Mouse (Mus musculus) heart, postnatal 14 days (tissue): ENCODE measurements at regions not wholly inside any gene's neighbourhood (a gene's known extent, or its start where the extent isn't known, plus 50 kb on each side); places are given as distances from the start of the nearest gene placed in this dataset.

Source experiments
- DNase-seq, 2 experiments: peaks; one replicate each; pipeline ENCODE4 v3.0.0; 2021 to 2022
- intact Hi-C: fragments of 180-260 bp; cut with DNase I; formaldehyde crosslinking; loops from one replicate; pipeline ENCODE4 v1.15.1; 2025

DNA sequence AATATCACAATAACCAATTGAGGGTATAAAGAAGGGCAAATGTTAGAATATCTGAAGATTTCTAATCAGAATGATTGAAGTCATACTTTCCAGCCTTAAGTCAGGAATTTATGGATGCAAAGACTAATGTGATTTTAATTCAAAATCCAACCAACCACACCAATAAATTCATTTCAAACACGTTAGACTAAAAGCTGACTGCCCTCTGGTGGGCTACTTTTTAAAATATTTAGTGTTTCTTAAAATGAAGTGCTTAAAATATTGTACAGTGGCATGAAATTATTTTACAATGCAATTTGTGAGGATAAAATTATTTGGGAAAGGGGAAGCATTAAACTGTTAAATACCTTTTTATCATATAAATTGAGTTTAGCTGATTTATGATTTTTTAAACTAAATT, 154.4 kb upstream of the Sp4 start:
- peak in 1 of 2 experiments; percentile 4 for DNase-seq

DNA sequence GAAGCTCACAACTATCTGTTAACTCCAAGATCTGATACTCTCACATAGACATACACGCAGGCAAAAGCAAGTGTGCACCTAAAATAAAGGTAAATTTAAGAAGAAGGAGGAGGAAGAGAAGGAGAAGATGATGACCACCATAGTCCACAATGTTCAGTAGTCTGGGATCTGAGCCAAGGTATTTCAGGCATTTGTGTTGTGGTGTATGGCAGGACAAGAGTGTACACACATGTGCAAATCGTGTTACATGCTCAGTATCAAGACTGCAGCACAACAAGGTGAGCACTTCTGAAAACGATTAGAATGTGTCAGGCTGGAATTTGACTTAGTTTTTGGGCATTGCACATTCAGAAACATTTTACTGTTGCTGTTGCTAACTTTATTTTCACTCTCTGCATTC, 138.4 kb upstream of the Sp4 start:
- DNase-seq = no peak
- intact Hi-C loops = no loop called here

More for the DNA sequence above, 154.4 kb upstream of the Sp4 start:
- intact Hi-C loops = loop anchor here (2.0 to 5.0 kb wide), 2 partner anchors 463 to 633 kb away; no protein-coding TSS in a partner anchor

DNA sequence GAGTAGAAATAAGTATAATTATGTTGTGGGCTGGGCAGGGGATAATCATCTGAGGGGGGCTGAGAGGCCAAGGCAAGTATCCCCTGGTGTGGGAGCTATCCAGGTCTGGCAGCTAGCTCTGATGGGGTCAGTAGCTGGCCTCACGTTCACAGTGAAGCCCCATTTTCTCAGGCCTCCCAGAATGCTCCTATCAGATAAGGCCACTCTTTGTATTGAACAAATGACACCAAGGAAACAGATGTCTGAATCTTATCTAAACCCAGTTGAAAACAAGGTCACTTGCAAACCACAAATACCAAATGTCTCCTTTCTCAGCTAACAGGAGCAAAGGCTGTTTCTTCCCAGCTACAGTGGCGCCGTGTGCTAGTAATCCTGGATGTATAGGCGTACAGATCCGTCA, 137.6 kb upstream of the Sp4 start:
- intact Hi-C loops = no loop called here
- no peak for DNase-seq

DNA sequence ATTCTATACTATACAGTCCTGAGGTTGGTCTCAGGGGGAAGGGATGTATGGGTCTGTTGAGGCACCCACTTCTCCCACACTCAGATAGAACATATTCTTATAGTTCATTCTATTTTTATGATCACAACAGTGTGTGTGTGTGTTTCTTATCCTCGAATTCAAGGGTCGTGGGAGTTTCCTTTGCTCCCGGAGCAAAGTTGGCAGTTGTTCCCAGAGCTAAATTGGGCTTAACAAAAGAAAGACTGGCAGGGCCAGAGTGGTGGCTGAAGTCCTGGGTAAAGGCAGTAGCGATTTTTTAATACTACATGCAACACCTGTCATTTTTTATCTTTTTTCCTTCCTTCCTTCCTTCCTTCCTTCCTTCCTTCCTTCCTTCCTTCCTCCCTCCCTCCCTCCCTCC, 131.5 kb upstream of the Sp4 start:
- DNase-seq = no peak
- intact Hi-C loops = no loop called here

GRCm38 (mm10) chr12:118428384-118428783, 127.1 kb upstream of the Sp4 start:
- intact Hi-C loops = no loop called here
- no peak for DNase-seq

DNA sequence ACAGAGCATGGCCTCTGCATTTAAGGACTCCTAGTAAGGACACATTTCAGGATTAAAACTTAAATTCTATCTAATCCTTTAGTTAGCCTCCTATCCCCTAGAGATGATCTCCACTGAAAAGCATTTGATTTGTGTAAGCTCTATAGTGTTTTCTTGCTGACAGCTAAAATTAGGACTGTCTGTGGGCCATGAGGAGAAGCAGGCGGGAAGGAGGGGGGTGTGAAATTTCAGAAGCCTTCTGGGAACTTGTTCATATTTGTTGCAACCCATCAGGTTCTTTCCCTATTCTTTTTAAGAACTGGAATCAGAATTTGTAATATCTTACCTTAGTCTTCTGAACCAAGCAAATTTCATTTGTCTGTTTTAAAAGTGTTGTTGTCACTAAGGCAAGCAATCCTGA, 114.7 kb upstream of the Sp4 start:
- DNase-seq = no peak
- intact Hi-C loops = no loop called here

GRCm38 (mm10) chr12:118411767-118412430, 110.7 kb upstream of the Sp4 start:
- DNase-seq = no peak
- intact Hi-C loops = no loop called here

DNA sequence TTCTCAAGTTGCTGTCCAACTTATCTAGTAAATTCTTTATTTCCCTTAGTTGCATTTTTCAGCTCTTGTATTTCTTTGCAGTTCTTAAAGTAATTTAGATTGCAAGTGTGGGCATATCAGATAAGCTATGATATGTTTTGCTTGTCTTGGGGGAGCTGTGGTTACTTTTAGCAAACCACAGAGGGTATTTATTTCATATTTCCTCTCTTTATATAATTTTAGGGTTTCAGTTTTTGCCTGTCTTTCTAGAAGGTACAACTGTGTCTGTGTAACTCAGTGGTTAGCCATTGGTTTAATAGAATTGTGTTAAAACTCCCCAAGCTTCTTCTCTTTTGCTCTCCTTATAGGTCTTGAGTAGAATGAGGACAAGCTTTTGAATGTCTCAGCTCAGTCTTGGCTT, 109.7 kb upstream of the Sp4 start:
- DNase-seq = no peak
- intact Hi-C loops = no loop called here

DNA sequence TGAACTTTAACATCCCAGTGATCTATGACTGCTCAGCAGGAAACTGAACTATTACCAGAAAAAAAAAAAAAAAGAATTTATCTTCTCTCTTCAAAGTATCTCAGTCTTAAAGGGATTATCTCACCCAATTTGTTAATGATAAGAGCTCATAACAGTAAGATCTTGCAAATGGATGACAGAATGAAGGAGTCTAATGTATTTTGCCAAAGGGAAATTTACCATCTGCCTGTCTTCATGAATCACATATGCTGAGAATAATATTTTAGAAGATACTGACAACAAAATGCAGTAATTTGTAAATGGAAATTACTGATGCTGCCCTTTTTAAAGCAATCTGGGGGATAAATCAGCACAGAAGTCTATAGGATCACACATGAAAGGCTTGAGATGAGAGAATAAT, 103.9 kb upstream of the Sp4 start:
- no peak for DNase-seq
- intact Hi-C loops = no loop called here

DNA sequence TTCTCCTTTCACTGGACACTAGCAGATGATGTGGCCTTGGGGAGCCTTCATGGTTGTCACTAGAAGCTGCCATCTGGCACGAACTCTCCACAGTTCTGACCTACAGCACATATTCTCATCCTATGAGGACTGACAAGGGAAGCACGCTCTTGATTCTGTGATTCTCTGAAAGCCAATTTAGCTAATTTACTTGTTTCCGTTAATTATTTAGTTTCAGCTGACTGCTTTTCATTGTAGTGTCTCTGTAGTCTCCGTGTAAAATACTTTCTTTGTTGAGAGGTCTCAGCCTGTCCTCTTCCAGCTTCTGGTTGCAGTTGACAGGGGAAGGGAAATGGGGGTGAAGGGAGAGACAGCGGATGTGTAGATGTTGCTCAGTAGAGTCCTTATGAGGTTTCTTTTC, 102.9 kb upstream of the Sp4 start:
- intact Hi-C loops = no loop called here
- no peak for DNase-seq

DNA sequence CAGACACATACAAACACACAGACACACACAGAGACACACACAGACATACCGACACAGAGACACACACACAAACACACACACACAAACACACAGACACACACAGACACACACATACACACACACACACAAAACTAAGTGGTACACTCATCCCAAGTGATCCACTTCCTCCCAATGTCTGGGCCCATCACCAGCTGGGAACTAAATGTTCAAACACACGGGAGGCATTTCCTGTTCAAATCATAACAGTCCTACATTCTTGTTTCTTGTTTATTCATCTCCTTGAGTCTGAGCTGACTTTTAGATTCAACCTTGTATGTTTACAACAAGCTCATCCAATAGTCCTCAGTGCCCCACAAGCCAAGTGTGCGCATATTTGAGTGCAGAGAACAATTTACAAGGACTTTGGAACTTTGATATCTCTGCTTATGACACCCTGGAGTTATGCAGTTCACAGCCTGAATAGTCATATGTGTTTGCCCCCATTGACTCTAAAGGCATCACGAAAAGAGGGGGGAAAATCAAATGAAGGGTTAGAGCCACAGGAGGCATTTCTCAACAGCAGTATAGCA, 102.4 kb upstream of the Sp4 start:
- intact Hi-C loops = no loop called here
- no peak for DNase-seq

DNA sequence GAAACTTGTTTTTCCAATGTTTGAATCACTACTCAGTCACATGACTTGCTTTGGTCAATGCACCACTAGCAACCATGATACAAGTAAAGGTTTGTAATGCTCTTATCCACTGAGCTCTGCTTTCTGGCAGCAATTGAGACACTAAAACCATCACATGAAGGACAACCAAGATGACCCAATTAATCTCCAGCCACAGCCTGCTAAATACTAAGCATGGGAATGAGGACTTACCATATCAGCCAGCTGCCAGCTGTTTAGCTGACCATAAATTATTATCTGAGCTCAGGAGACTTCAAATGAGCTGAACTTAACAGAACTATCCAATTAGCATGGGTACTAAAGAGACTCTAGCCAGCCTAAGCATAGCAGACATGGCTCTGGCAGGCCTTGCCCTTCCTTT, 100.1 kb upstream of the Sp4 start:
- no peak for DNase-seq
- intact Hi-C loops = no loop called here

- intact Hi-C loops = no loop called here
- DNase-seq = no peak
These were observed 90.4 kb upstream of the Sp4 start for GRCm38 (mm10) chr12:118391654-118392053.

- DNase-seq = no peak
- intact Hi-C loops = no loop called here
These were observed 79.8 kb upstream of the Sp4 start for GRCm38 (mm10) chr12:118381013-118381412.

GRCm38 (mm10) chr12:118377898-118378297, 76.7 kb upstream of the Sp4 start:
- intact Hi-C loops = no loop called here
- no peak for DNase-seq

DNA sequence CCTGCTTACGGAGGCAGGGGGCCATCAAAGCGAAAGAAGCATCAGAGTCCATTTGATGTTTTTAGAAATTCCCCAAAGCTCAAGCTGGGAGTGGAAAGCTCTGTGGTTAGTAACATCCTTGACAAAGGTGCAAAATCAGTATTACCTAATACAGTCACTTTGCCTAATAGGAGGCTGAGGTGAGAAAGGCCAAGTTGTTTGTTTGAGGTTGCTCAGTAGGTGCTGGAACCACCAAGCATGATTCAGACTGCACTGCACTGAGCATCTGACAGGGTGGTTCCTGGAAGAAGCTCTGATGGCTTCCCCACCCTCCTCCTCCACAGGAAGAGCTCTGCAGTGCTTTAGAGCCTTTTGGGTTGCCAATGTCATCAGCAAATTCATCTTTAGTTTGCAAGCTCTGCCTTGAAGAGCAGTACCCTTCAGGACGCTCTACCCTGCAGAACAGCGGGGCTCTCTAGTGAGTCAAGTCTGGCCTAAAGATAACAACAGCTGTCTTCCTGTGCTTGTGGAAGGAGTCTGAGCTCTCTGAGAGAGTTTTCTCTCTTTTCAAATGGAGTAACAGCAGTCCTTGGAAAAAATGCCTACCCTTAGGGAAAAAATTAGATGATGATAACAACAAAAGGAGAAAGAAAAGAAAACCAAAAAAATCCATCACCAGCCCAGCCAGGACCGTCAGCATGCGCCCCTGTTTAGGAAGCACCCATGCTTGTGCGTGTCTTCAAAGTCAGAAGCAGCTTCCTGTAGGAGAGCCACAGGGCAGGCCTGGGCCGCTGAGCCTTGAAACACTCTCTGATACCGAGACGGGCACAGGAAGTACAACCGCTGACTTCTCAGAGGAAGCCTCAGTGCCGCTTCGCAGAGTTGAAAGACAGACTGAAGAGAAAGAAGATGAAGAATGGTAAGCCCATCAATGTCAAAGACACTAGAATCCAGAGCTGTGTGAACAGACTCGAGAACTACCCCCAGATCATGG, 75.6 kb upstream of the Sp4 start:
- DNase-seq = no peak
- intact Hi-C loops = no loop called here

DNA sequence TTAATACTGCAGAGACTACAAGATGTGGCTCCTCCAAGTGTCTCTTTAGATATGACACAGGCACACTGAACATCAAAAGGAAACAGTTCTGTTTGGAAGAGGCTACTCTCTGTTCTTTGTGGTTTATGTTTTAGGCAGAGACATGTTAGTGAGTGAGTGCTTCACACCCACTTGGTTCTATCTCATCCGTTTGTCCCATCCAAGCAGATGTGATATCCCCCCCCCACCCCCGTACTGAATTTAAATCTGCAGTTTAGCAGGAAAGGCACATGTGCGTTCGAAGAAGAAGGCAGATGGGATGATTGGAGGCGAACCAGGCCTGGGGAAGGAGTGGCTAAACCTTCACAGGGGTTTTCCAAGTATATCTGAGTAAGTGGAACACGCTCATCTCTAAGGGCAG, 72.0 kb upstream of the Sp4 start:
- DNase-seq = no peak
- intact Hi-C loops = no loop called here

GRCm38 (mm10) chr12:118371905-118372304, 70.7 kb upstream of the Sp4 start:
- DNase-seq = no peak
- intact Hi-C loops = no loop called here

GRCm38 (mm10) chr12:118367307-118368076, 66.3 kb upstream of the Sp4 start:
- intact Hi-C loops = no loop called here
- DNase-seq = no peak

- intact Hi-C loops = no loop called here
- no peak for DNase-seq
These were observed 51.6 kb upstream of the Sp4 start for GRCm38 (mm10) chr12:118352866-118353265.

- DNase-seq = no peak
- intact Hi-C loops = no loop called here
These were observed 50.2 kb upstream of the Sp4 start for GRCm38 (mm10) chr12:118351421-118351820.
